Mouse (Mus musculus): ENCODE data around the gene Calcrl.

The Calcrl gene

GRCm38 (mm10) chr2:84425138-84425537, at the start of gene Calcrl:
TSS of gene Calcrl (minus strand) at chr2:84425411.
- DNase-seq (ENCODE audit: low spot score) = peak; percentile 11

GRCm38 (mm10) chr2:84474651-84475050, 49.4 kb upstream of the Calcrl start:
- no peak for DNase-seq (ENCODE audit: low spot score)

- no peak for DNase-seq (ENCODE audit: low spot score)
These were observed 48.8 kb upstream of the Calcrl start for GRCm38 (mm10) chr2:84473941-84474530.

GRCm38 (mm10) chr2:84467391-84467790, 42.2 kb upstream of the Calcrl start:
- no peak for DNase-seq (ENCODE audit: low spot score)

- DNase-seq (ENCODE audit: low spot score) = no peak
These were observed 39.7 kb upstream of the Calcrl start for GRCm38 (mm10) chr2:84464956-84465355.

GRCm38 (mm10) chr2:84462411-84462810, 37.2 kb upstream of the Calcrl start:
- no peak for DNase-seq (ENCODE audit: low spot score)

DNA sequence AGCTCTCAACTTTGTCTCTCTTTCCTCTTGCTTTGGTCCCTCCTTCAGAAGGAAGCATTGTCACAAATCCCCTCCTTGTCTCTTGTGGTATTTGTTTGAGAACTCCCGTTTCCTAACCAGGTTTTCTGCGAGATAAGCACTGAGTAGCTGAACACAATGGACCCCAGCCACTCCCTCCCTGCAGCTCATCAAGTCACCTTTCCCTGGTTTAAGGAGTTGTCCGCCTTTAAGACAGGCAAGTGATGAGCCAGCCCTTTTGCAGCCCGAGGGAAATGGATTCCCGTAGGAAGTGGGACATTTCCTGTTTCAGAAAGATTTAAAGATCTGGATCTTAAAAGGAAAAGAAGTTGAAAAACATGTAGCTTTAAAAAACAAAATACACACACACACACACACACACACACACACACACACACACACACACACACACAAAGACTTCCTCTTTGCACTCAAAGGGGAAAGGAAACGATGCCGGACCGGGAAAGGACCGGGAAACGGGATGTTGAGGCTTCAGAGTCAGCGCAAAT, 34.5 kb upstream of the Calcrl start:
- DNase-seq (ENCODE audit: low spot score) = no peak

GRCm38 (mm10) chr2:84457221-84457620, 32.0 kb upstream of the Calcrl start:
- DNase-seq (ENCODE audit: low spot score) = no peak

DNA sequence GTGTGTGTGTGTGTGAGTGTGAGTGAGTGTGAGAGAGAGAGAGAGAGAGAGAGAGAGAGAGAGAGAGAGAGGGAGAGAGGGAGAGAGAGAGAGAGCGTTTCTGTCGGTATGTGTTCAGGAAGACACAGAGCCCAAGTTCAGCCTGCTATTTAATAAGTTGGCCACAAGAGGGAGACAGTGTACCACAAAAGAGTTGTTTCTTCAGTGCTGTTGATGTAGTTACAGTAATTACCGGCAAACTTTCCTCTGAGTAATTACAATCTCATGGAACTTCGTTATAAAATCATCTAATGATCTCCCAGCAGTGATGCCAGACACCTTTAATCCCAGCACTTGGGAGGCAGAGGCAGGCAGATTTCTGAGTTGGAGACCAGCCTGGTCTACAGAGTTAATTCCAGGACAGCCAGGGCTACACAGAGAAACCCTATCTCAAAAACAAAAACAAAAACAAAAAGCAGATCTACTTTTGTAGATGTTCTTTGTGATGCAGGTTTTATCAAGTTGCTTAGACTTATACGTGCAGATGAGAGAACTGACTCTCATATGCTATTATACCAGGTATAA, 30.1 kb upstream of the Calcrl start:
- DNase-seq (ENCODE audit: low spot score) = peak; percentile 80

GRCm38 (mm10) chr2:84454551-84455235, 29.5 kb upstream of the Calcrl start:
- no peak for DNase-seq (ENCODE audit: low spot score)

- DNase-seq (ENCODE audit: low spot score) = peak; percentile 58
These were observed 28.8 kb upstream of the Calcrl start for GRCm38 (mm10) chr2:84454051-84454450.

DNA sequence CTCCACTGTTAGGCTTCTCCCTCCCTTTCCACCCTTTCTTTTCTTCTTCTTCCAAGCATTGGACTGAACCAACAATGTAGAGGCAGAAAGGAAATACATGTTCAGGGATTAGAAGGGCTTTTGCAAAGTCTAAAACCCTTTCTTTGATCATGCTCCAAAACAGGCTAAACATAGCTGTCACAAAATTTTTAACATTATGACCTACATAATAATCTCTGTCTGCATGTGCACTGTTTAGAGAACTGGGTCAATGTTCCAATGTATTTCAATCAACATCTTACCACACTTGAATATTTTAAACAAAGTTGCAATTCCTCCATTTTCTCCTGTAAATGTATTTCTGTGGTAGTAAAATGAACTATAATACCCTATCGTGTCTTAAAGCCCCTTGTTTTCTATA, 20.3 kb upstream of the Calcrl start:
- DNase-seq (ENCODE audit: low spot score) = no peak

GRCm38 (mm10) chr2:84441940-84442339, 16.7 kb upstream of the Calcrl start:
- DNase-seq (ENCODE audit: low spot score) = no peak

- DNase-seq (ENCODE audit: low spot score) = peak; percentile 62
These were observed 4.5 kb upstream of the Calcrl start for GRCm38 (mm10) chr2:84429724-84430123.

DNA sequence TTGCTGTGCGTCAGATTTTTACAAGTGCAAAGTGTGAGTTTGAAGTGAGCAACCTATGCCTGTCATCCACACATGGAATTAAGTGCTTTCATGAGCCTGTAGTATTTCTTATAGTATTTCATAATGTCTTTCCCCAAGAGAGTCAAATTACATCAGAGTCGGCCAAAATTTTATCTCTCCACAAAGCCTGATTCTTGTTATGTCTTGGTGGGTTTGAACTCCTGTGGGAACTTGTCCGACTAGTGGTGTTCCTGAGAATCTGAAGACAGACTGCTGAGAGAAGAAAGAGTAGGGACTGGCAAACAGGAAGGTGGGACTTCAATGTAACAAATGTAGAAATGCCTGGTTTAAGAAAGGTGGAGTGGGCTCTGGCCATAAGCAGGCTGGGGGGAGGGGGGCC, 3.6 kb upstream of the Calcrl start:
- no peak for DNase-seq (ENCODE audit: low spot score)

GRCm38 (mm10) chr2:84426531-84426930, 1.3 kb upstream of the Calcrl start:
- no peak for DNase-seq (ENCODE audit: low spot score)

DNA sequence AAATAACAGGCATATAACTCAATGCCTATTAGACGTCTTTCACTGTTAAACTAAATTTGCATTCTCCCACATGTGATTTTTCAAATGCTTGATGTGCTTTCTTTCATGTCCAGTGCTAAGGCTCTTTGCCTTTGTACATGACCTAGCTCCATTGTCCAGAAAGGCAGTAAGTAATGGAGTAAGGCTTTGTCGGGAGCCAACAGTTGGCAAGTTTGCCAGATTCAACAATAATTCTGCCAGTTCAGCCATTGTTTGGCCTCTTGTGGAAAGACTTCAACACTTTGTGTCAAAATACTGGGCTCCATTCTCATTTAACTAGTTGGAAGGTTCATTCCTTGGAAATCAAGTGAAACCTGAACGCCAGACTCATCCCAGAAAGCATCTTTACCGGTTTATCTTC, 8.7 kb downstream of the Calcrl start:
- DNase-seq (ENCODE audit: low spot score) = no peak

DNA sequence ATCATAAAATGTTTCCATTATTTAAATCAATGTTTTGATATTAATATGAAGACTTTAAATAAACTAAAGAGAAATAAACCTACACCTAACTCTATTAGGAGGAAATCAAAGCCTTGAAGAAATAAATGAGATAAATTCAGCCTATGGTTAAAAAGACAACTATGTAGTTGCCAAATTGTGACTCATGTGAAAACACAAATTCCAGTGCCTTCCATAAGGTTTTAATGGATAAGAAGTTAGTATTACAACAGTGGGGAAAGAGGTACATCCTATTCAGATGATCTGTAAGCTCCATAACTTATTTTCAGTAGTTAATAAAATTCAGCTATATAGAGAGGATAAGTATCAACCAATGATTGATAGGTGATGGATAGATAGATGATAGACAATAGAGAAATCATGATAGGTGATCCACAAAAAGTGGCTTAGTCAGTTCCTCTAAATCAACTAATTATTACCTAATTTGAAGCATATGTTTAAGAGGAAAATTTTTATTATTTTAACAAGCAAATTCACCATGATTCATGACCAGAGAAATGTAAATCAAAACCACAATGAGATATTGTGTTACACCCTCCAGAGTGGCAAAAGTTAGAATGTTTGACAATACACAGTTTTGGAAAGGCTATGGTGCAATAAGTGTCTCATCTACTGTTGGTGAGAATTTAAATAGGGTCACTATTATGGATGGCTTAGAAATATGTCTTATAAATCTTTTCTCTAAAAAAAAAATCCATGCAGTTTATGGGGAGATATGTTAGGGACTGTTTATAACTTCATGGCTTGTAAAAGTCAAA, 15.2 kb downstream of the Calcrl start:
- DNase-seq (ENCODE audit: low spot score) = no peak

DNA sequence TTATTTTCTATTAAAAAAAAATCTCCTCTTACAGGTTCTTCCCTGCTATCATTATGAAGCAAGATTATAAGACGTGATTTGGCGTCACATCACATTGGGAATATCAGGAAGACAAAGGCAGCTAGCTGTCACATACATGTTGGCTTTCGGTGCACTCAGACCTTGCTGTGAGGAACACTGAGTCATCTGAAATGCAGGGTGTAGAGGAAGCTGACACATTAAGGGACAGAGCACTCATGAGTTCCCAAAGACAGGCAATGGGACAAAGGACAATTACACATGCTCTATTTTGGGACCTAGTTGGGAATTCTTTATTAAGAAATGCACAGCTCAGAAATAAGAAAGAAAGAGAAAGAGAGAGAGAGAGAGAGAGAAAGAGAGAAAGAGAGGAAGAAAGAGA, 20.4 kb downstream of the Calcrl start:
- no peak for DNase-seq (ENCODE audit: low spot score)

- no peak for DNase-seq (ENCODE audit: low spot score)
These were observed 22.5 kb downstream of the Calcrl start for GRCm38 (mm10) chr2:84402713-84403112.

DNA sequence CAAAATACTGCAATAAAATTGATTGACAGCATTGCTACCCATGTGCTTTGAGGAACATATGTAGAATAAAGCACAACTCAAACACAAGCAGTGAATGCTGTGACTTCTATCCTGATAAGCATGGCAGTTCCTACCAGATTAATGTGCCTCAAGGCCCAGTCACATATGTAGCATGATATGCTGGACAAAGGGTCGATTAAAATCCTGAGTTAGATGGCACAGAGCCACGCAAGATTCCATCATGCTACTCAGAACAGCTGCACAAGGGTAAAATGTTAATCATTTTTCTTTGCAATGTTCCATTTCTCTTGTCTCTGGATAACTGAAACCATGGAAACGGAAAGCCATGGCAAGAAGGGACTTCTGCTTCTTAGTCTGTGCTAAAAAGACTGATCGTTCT, 28.7 kb downstream of the Calcrl start:
- DNase-seq (ENCODE audit: low spot score) = no peak

GRCm38 (mm10) chr2:84393236-84393635, 32.0 kb downstream of the Calcrl start:
- DNase-seq (ENCODE audit: low spot score) = no peak

GRCm38 (mm10) chr2:84389075-84389474, 36.1 kb downstream of the Calcrl start:
- no peak for DNase-seq (ENCODE audit: low spot score)
